Mouse (Mus musculus): Measurements from ENCODE around the gene Lgi2. TPM values are rescaled to one million over a fixed set of nuclear protein-coding genes. Genes with fewer than 3 reads are reported as not detected.

Gene Lgi2
- polyA plus RNA-seq, 1 experiment from 2014 or later: 8.0 TPM

DNA sequence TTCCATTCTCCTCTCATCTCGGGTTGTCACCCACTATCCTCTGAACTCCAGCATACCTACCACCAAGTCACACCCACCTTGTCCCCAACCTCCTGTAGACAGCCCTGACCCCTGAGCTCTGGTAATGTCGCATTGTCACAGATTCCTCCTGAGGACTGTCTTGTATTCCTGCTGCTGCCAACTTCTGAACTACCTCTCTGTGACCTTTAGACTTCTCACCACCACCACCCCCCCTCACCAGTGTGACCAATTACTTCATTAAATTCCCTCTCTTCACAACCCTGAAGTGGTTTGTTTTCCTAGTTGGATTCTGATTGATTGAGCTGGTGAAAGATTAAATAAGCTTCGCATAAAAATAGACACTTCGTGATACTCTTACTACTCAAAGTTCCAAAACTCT, 22.4 kb upstream of the Lgi2 start:
- Histone ChIP-seq H3K9ac (ENCODE audit: low read length) (no peak overlapping the region), H3K36me3 (ENCODE audit: control insufficient read depth, insufficient read depth, low read length) (no peaks in the 10 kb centered on the region), H3K4me1 (ENCODE audit: control insufficient read depth, insufficient read depth, low read length) (no peaks in the 10 kb centered on the region), H3K27me3 (ENCODE audit: control insufficient read depth, insufficient read depth, low read length) (no peaks in the 10 kb centered on the region), H3K4me3 (replicated peaks; ENCODE audit: low read length) (no peak overlapping the region), H3K27ac (ENCODE audit: low read length) (no peak overlapping the region), H3K9me3 (replicated peaks; ENCODE audit: control insufficient read depth, low read length) (no peaks in the 10 kb centered on the region), H3K4me2 (ENCODE audit: low read depth, low read length) (no peak overlapping the region)
- WGBS: 70% methylated on average over 4 of the region's 4 CpGs
- no peak for ATAC-seq (ENCODE audit: insufficient read depth, low FRiP score)

DNA sequence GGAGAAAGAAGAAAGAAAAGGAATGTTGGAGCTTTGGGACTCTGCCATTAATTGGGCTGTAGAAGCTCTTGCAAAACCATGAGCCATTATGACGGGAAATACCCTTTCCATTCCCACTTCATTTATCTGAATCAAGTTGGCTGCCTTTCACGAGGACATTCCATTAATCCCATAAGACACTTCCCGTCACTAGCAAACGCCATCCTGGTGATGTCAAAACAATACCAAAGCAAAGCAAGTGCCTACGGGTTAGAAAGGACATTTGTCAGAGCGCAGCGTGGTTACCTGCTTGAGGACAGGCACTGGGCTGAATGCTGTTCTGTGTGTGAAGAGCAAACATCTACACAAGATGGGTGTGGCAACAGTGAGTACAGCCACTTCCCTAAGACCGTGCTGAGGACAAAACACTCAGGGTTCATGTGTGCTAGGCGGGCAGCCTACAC, 21.1 kb upstream of the Lgi2 start:
- Histone ChIP-seq H3K27ac (ENCODE audit: low read length) (no peak overlapping the region), H3K4me1 (ENCODE audit: control insufficient read depth, insufficient read depth, low read length) (no peaks in the 10 kb centered on the region), H3K4me2 (ENCODE audit: low read depth, low read length) (no peak overlapping the region), H3K4me3 (replicated peaks; ENCODE audit: low read length) (no peak overlapping the region), H3K9ac (ENCODE audit: low read length) (no peak overlapping the region), H3K36me3 (ENCODE audit: control insufficient read depth, insufficient read depth, low read length) (no peaks in the 10 kb centered on the region), H3K9me3 (replicated peaks; ENCODE audit: control insufficient read depth, low read length) (no peaks in the 10 kb centered on the region), H3K27me3 (ENCODE audit: control insufficient read depth, insufficient read depth, low read length) (no peaks in the 10 kb centered on the region)
- 66% methylated on average over 9 of the region's 9 CpGs for WGBS
- peak; percentile 60; the same call in 1 of the 2 replicates for ATAC-seq (ENCODE audit: insufficient read depth, low FRiP score)

DNA sequence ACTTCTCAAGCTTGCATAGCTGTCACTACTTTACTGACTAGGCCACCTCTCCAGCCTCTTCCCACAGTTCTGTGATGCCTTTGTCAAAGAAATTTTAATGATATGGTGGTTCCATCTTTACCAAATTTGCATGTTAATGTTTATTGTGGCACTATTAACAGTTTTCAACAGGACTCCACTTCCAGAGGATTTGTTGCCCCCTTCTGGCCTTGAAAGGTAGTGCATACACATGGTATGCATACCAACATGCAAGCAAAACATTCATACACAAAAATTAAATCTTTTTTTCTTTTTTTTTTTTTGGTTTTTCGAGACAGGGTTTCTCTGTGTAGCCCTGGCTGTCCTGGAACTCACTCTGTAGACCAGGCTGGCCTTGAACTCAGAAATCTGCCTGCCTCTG, 6.3 kb upstream of the Lgi2 start:
- H3K27ac ChIP-seq (ENCODE audit: low read length): no peak overlapping the region
- H3K4me1 ChIP-seq (ENCODE audit: control insufficient read depth, insufficient read depth, low read length): no peaks in the 10 kb centered on the region
- H3K36me3 ChIP-seq (ENCODE audit: control insufficient read depth, insufficient read depth, low read length): no peaks in the 10 kb centered on the region
- H3K27me3 ChIP-seq (ENCODE audit: control insufficient read depth, insufficient read depth, low read length): no peaks in the 10 kb centered on the region
- H3K4me3 ChIP-seq (replicated peaks; ENCODE audit: low read length): no peak overlapping the region
- ATAC-seq (ENCODE audit: insufficient read depth, low FRiP score): no peak
- peaks cover 8% of the 10 kb centered on the region; the same call in 1 of the 2 replicates for H3K9me3 ChIP-seq (replicated peaks; ENCODE audit: control insufficient read depth, low read length)
- no peak overlapping the region for H3K9ac ChIP-seq (ENCODE audit: low read length)
- H3K4me2 ChIP-seq (ENCODE audit: low read depth, low read length): no peak overlapping the region
- 47% methylated on average over 1 of the region's 1 CpGs for WGBS

DNA sequence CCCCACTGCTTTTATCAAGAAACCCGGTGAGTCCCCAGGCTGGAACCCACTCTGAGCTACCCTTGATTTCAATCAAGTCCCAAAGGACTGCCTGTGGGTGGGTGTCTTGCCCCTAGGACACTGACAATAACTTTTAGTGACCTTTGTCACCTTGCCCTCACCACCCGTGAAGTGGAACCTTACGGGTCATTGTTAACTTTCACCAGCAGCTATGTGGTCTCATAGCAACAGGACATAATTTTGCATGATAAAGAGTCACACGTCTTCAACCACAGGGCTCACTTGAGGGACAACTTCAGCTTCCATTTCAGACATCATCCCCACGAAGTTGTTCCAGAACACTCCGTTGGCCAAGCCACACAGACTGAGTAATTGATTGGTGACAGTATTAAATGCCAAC, 4.5 kb upstream of the Lgi2 start:
- ATAC-seq (ENCODE audit: insufficient read depth, low FRiP score): no peak
- Histone ChIP-seq H3K9ac (ENCODE audit: low read length) (no peak overlapping the region), H3K4me2 (ENCODE audit: low read depth, low read length) (no peak overlapping the region), H3K27ac (ENCODE audit: low read length) (no peak overlapping the region), H3K27me3 (ENCODE audit: control insufficient read depth, insufficient read depth, low read length) (no peaks in the 10 kb centered on the region), H3K4me3 (replicated peaks; ENCODE audit: low read length) (no peak overlapping the region), H3K4me1 (ENCODE audit: control insufficient read depth, insufficient read depth, low read length) (no peaks in the 10 kb centered on the region), H3K36me3 (ENCODE audit: control insufficient read depth, insufficient read depth, low read length) (no peaks in the 10 kb centered on the region), H3K9me3 (replicated peaks; ENCODE audit: control insufficient read depth, low read length) (peaks cover 8% of the 10 kb centered on the region; the same call in 1 of the 2 replicates)
- WGBS: 55% methylated on average over 6 of the region's 6 CpGs

DNA sequence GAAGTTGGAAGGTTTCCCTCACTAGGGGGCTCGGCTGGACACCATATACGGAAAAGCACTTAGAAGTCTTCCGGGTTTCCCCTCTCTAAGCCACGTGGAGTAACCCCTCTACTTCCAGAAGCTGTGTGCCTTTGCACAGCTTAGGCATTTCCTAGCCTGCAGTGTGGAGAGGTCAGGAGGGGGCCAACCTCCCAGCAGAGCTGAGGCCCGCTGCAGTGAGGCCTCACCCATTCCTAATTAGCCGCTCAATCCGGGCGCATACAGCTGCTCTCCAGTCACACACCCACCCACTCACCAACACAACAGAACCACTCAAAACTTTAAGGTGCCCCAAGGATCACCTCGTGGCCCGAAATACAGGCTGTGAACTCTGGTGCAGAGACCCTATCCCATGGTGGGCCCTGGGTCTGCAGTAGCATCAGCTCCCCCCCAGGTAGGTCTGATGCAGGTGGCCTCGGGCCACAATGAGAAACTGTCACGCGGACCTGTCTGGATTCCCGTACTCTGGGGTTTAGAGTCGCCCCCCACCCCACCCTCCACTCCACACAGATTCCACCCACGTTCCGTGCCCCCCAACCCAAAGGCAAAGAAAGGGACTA, 949 bp downstream of the Lgi2 start:
- peak overlapping the region; percentile 85 for H3K9ac ChIP-seq (ENCODE audit: low read length)
- peaks cover 4% of the 10 kb centered on the region; the same call in 1 of the 2 replicates for H3K4me1 ChIP-seq (ENCODE audit: control insufficient read depth, insufficient read depth, low read length)
- no peaks in the 10 kb centered on the region for H3K9me3 ChIP-seq (replicated peaks; ENCODE audit: control insufficient read depth, low read length)
- H3K27ac ChIP-seq (ENCODE audit: low read length): peak overlapping the region; percentile 65
- WGBS: 6% methylated on average over 17 of the region's 17 CpGs
- H3K27me3 ChIP-seq (ENCODE audit: control insufficient read depth, insufficient read depth, low read length): no peaks in the 10 kb centered on the region
- H3K4me3 ChIP-seq (replicated peaks; ENCODE audit: low read length): peak overlapping the region; percentile 66
- peak; percentile 70; the same call in 1 of the 2 replicates for ATAC-seq (ENCODE audit: insufficient read depth, low FRiP score)
- peak overlapping the region; percentile 90 for H3K4me2 ChIP-seq (ENCODE audit: low read depth, low read length)
- no peaks in the 10 kb centered on the region for H3K36me3 ChIP-seq (ENCODE audit: control insufficient read depth, insufficient read depth, low read length)

DNA sequence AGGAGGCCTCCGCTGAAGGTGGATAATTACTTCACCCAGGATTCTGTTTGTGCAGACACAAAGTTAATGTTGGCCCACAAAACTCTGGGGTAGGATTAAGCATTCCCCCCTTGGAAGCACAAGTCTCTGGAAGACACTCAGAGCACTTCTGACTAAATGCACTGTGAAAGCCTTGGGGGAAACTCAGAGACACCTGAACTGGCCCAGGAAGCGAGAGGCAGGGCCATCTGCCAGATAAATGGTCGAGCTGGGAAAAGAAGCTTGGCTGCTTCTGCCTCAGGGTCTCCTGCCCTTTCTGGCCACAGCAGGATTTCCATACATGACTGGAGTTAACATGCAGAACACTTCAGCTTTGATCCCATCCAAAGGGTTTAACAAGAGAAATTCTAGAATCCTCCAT, 1.9 kb downstream of the Lgi2 start:
- Histone ChIP-seq H3K9me3 (replicated peaks; ENCODE audit: control insufficient read depth, low read length) (no peaks in the 10 kb centered on the region), H3K27me3 (ENCODE audit: control insufficient read depth, insufficient read depth, low read length) (no peaks in the 10 kb centered on the region), H3K9ac (ENCODE audit: low read length) (peak overlapping the region; percentile 85), H3K4me1 (ENCODE audit: control insufficient read depth, insufficient read depth, low read length) (peaks cover 4% of the 10 kb centered on the region; the same call in 1 of the 2 replicates), H3K4me2 (ENCODE audit: low read depth, low read length) (peak overlapping the region; percentile 90), H3K4me3 (replicated peaks; ENCODE audit: low read length) (peak overlapping the region; percentile 66), H3K27ac (ENCODE audit: low read length) (peak overlapping the region; percentile 34), H3K36me3 (ENCODE audit: control insufficient read depth, insufficient read depth, low read length) (peaks cover 5% of the 10 kb centered on the region)
- no peak for ATAC-seq (ENCODE audit: insufficient read depth, low FRiP score)
- 37% methylated on average over 3 of the region's 3 CpGs for WGBS

DNA sequence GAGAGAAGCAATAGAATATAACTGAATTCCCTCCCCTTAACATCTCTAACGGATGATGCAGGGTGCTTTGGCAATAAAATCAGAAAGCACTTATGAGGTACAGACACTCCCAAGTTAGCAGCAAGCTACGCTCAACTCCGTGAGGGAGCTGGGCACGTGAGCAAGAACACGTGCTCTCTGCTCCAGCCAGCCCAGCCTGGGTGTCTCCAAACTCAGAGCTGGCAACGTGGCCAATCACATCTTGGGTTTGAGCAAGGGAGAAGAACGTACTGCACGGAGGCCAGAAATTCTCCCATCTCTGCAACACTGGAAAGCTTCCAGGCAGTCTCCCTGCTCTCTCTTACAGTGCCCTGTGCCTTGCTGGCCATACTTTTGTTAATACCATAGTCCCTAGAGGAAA, 6.0 kb downstream of the Lgi2 start:
- Histone ChIP-seq H3K36me3 (ENCODE audit: control insufficient read depth, insufficient read depth, low read length) (peaks cover 5% of the 10 kb centered on the region), H3K4me2 (ENCODE audit: low read depth, low read length) (no peak overlapping the region), H3K4me3 (replicated peaks; ENCODE audit: low read length) (no peak overlapping the region), H3K27me3 (ENCODE audit: control insufficient read depth, insufficient read depth, low read length) (no peaks in the 10 kb centered on the region), H3K9me3 (replicated peaks; ENCODE audit: control insufficient read depth, low read length) (no peaks in the 10 kb centered on the region), H3K27ac (ENCODE audit: low read length) (no peak overlapping the region), H3K4me1 (ENCODE audit: control insufficient read depth, insufficient read depth, low read length) (peaks cover 1% of the 10 kb centered on the region; the same call in 1 of the 2 replicates), H3K9ac (ENCODE audit: low read length) (no peak overlapping the region)
- WGBS: 66% methylated on average over 8 of the region's 8 CpGs
- ATAC-seq (ENCODE audit: insufficient read depth, low FRiP score): 0 out of 2 replicates have a peak, but pooled peaks have one; percentile 57

DNA sequence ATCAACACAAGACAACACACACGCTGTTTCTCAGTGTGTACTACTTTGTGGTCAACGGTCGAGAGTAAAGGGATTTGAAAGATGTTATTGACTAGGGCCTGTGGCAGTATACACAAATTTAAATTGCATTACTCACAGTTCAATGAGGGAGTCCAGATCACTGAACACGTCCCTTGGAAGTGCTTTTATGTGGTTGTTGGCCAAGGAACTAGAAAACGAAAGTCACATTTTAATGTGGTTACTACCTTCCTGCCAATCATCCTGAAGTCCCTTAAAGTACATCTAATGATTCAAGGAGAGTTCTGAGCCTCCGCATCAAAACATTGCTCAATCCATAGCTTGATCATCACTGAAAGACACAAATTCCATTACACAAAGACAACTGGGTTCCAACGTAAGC, 10.7 kb downstream of the Lgi2 start:
- Histone ChIP-seq H3K4me3 (replicated peaks; ENCODE audit: low read length) (no peak overlapping the region), H3K9me3 (replicated peaks; ENCODE audit: control insufficient read depth, low read length) (no peaks in the 10 kb centered on the region), H3K4me1 (ENCODE audit: control insufficient read depth, insufficient read depth, low read length) (no peaks in the 10 kb centered on the region), H3K27me3 (ENCODE audit: control insufficient read depth, insufficient read depth, low read length) (no peaks in the 10 kb centered on the region), H3K9ac (ENCODE audit: low read length) (no peak overlapping the region), H3K36me3 (ENCODE audit: control insufficient read depth, insufficient read depth, low read length) (peaks cover 5% of the 10 kb centered on the region), H3K4me2 (ENCODE audit: low read depth, low read length) (no peak overlapping the region), H3K27ac (ENCODE audit: low read length) (no peak overlapping the region)
- 82% methylated on average over 7 of the region's 7 CpGs for WGBS
- no peak for ATAC-seq (ENCODE audit: insufficient read depth, low FRiP score)

DNA sequence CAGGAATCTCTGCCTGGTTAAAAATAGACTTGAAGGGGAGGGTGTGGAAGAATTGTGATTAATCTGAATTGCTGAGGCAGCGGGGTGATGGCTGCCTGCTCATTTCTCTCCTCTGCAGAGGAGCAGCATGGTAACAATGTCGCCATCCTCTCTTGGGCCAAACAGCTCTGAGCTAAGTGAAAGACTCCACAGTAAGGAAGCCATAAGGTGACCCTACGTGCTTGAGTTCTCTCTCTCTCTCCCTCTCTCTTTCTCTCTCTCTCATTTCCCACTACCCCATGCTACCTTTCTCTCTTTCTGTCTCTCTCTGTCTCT, 15.0 kb downstream of the Lgi2 start:
- Histone ChIP-seq H3K36me3 (ENCODE audit: control insufficient read depth, insufficient read depth, low read length) (no peaks in the 10 kb centered on the region), H3K9me3 (replicated peaks; ENCODE audit: control insufficient read depth, low read length) (no peaks in the 10 kb centered on the region), H3K4me3 (replicated peaks; ENCODE audit: low read length) (no peak overlapping the region), H3K4me2 (ENCODE audit: low read depth, low read length) (no peak overlapping the region), H3K4me1 (ENCODE audit: control insufficient read depth, insufficient read depth, low read length) (no peaks in the 10 kb centered on the region), H3K27ac (ENCODE audit: low read length) (no peak overlapping the region), H3K9ac (ENCODE audit: low read length) (no peak overlapping the region), H3K27me3 (ENCODE audit: control insufficient read depth, insufficient read depth, low read length) (no peaks in the 10 kb centered on the region)
- no peak for ATAC-seq (ENCODE audit: insufficient read depth, low FRiP score)
- 88% methylated on average over 3 of the region's 3 CpGs for WGBS

Measured in stomach, embryonic 16.5 days (tissue).